Mouse (Mus musculus) ovary, postnatal 14 days (tissue): Measurements from ENCODE around the gene Rdh11.

Source experiments
- DNase-seq: peaks from one replicate; pipeline ENCODE4 v3.0.0; 2022; ENCODE audit warnings: low spot score

Rdh11 gene

GRCm38 (mm10) chr12:79139417-79139816 lies 52.7 kb downstream of the Rdh11 start:
- no peak for DNase-seq

- no peak for DNase-seq
Observed at GRCm38 (mm10) chr12:79138999-79139398, 53.1 kb downstream of the Rdh11 start.

- DNase-seq: no peak
Observed at GRCm38 (mm10) chr12:79136949-79137348, 55.1 kb downstream of the Rdh11 start.

- DNase-seq: no peak
Observed at GRCm38 (mm10) chr12:79135105-79135504, 57.0 kb downstream of the Rdh11 start.

- DNase-seq: no peak
Observed at GRCm38 (mm10) chr12:79134676-79135075, 57.4 kb downstream of the Rdh11 start.

GRCm38 (mm10) chr12:79131706-79132460 lies 60.2 kb downstream of the Rdh11 start:
- no peak for DNase-seq

GRCm38 (mm10) chr12:79131178-79131675 lies 60.9 kb downstream of the Rdh11 start:
- no peak for DNase-seq

- DNase-seq: peak; percentile 51
Observed at GRCm38 (mm10) chr12:79130299-79131177, 61.6 kb downstream of the Rdh11 start, which contains the start of gene Arg2. Gene Arg2, plus strand, starts transcription at chr12:79130777.
